Mouse (Mus musculus): ENCODE data around the gene Prrg2. TPM values are rescaled to one million over a fixed set of nuclear protein-coding genes. Genes with fewer than 3 reads are reported as not detected.

The Prrg2 gene
- total RNA-seq, 2 experiments from 2014 or later = 9.5 to 10.2 TPM

GRCm38 (mm10) chr7:45090251-45090977 is 27.9 kb upstream of the Prrg2 start:
- no peak for DNase-seq

GRCm38 (mm10) chr7:45088597-45088996 is 26.1 kb upstream of the Prrg2 start:
- DNase-seq = no peak

- no peak for DNase-seq
Observed at GRCm38 (mm10) chr7:45086084-45086483, 23.6 kb upstream of the Prrg2 start.

- DNase-seq = no peak
Observed at GRCm38 (mm10) chr7:45083300-45083890, 20.9 kb upstream of the Prrg2 start.

GRCm38 (mm10) chr7:45082401-45083299 is 20.2 kb upstream of the Prrg2 start:
- peak; percentile 63 for DNase-seq

GRCm38 (mm10) chr7:45081016-45081415 is 18.5 kb upstream of the Prrg2 start:
- no peak for DNase-seq

- peak; percentile 96 for DNase-seq
Observed at GRCm38 (mm10) chr7:45079856-45080255, 17.4 kb upstream of the Prrg2 start.

GRCm38 (mm10) chr7:45078513-45078912 is 16.0 kb upstream of the Prrg2 start:
- peak; percentile 88 for DNase-seq

GRCm38 (mm10) chr7:45077829-45078228 is 15.4 kb upstream of the Prrg2 start:
- DNase-seq = no peak

- DNase-seq = no peak
Observed at GRCm38 (mm10) chr7:45077322-45077721, 14.8 kb upstream of the Prrg2 start.

- no peak for DNase-seq
Observed at GRCm38 (mm10) chr7:45076501-45076900, 14.0 kb upstream of the Prrg2 start.

- DNase-seq = peak; percentile 57
Observed at GRCm38 (mm10) chr7:45075405-45075804, 12.9 kb upstream of the Prrg2 start.

GRCm38 (mm10) chr7:45073949-45074348 is 11.5 kb upstream of the Prrg2 start:
- no peak for DNase-seq

- DNase-seq = no peak
Observed at GRCm38 (mm10) chr7:45073171-45073707, 10.8 kb upstream of the Prrg2 start.

GRCm38 (mm10) chr7:45072230-45072629 is 9.8 kb upstream of the Prrg2 start:
- no peak for DNase-seq

- no peak for DNase-seq
Observed at GRCm38 (mm10) chr7:45069671-45070070, 7.2 kb upstream of the Prrg2 start.

- peak; percentile 66 for DNase-seq
Observed at GRCm38 (mm10) chr7:45068000-45068318, 5.5 kb upstream of the Prrg2 start.

- no peak for DNase-seq
Observed at GRCm38 (mm10) chr7:45067190-45067999, 4.9 kb upstream of the Prrg2 start.

GRCm38 (mm10) chr7:45061532-45062075 is 873 bp downstream of the Prrg2 start:
- DNase-seq = peak; percentile 37

- DNase-seq = no peak
Observed at GRCm38 (mm10) chr7:45060632-45061122, 1.8 kb downstream of the Prrg2 start.

Measured in heart, postnatal 4 days (tissue).